Mouse (Mus musculus) layer of hippocampus, adult 11-12 months (tissue): ENCODE results near the gene Nr6a1.
A peak's percentile ranks its signal among the peaks of the same experiment; 100 is the strongest.

Source experiments
- DNase-seq: peaks from one replicate; pipeline ENCODE4 v3.0.0; 2022; ENCODE audit warnings: low spot score

Gene Nr6a1

GRCm38 (mm10) chr2:38781945-38782720, 145.4 kb downstream of the Nr6a1 start:
- DNase-seq, result no peak

DNA sequence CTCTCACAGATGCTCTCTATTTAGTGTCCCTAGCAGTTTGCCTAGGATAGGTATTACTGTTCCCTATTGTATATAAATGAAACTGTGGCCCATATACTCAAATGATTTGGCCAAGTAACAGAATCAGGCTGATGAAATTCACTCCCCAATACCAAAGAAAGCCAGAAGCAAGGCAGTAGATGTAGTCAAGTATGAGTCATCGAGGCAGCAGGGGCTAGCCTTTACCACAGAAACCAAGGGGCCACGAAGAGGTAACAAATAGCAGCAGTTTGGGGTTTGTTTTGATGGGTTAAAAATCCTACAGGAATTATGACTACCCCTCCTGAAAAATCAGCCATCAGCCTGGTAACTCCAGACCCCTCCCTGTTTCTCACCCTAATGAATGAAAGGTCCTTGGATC, 147.5 kb downstream of the Nr6a1 start:
- DNase-seq, result no peak

DNA sequence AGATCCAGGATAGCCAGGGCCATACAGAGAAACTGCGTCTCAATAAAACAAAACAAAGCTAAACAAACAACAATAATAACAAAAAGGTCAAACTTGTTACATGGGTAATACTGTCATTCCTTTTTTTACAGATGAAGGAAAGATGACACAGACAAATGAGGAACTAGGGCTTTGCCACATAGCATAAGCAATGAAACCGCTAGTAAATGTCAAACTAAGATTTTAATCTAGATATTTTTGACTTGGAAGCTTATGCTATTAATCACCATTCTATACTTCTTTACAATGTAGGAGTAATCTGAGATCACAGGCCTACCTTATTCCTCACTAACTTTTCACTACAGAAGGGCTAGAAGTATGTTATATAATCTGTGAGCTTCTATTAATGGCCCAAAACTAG, 150.2 kb downstream of the Nr6a1 start:
- DNase-seq, result no peak

GRCm38 (mm10) chr2:38774936-38775335, 152.6 kb downstream of the Nr6a1 start:
- DNase-seq, result no peak

GRCm38 (mm10) chr2:38771478-38771797, 156.1 kb downstream of the Nr6a1 start:
- DNase-seq, result no peak

- peak; percentile 52 for DNase-seq
These were observed 156.6 kb downstream of the Nr6a1 start for GRCm38 (mm10) chr2:38770772-38771477.

DNA sequence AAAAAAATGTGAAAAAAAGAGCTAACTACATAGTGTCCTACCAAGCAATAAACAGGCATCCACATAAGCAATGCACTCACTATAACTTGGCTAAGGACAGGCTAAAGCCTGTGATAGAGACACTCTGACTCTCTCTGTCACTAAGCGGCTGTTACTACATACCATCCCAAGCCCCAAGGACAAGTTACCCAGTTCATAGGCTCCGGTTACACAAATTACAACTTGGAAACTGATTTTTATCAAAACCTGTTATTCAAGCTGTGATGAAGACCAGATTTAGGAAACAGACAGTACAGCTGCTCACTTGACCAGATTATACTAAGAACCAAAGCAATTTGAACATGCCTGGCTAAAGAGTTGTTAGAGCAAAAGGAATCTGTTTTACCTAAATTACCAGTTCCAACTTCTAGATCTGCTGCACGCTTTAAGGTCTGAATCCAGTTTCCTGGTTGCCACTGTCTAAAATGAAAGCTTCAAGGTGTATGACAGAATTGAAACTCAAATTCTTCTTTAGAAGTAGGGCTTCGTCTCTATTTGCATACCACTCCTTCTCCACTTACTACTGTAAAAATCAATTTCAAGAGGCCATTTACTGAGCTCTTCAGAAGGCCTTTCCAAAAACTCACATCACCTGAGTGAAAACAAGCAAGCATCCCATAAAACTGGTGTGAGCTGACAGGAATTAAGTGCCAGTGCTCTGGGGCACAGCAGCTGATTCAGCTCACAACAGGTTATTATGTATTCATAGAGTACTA, 160.1 kb downstream of the Nr6a1 start:
- DNase-seq, result no peak

DNA sequence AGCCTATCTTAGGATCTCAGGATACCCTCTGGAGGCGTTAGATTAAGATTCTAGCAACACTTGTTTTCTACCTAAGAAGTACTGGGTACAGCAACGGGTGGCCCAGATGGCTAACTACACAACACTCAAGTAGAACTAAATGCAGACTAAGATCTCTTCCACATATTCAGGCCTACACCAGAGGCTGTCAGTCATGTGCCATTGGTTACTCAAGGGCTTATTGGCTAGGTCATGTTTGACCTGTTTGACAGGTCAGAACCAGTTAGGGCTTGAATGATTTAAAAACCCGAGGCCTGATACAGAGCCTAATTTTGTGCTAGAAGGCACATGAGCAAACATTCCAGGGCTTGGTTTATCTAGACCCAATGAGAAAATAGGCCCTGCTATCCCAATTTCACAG, 187.6 kb downstream of the Nr6a1 start:
- DNase-seq, result no peak

DNA sequence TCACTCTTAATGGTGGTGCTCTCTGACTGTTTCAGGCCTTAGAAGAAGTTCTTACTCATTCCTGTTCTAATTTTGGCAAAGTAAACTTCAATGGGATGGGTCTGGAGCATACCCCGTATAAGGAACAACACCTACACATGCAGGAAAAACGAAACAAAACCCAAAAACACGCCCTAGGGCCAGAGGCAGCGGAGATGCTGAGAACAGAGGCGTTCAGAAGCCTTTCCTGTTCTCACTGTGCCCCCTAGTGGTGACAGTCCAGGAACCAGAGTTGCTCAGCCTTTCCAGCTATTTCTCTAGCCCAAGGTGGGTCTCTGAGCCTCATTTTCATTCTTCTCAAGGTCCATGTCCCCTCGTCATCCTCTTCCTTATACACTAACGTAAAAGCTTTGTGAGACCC, 188.1 kb downstream of the Nr6a1 start:
- peak; percentile 84 for DNase-seq

GRCm38 (mm10) chr2:38738601-38739301, 188.7 kb downstream of the Nr6a1 start:
- no peak for DNase-seq

DNA sequence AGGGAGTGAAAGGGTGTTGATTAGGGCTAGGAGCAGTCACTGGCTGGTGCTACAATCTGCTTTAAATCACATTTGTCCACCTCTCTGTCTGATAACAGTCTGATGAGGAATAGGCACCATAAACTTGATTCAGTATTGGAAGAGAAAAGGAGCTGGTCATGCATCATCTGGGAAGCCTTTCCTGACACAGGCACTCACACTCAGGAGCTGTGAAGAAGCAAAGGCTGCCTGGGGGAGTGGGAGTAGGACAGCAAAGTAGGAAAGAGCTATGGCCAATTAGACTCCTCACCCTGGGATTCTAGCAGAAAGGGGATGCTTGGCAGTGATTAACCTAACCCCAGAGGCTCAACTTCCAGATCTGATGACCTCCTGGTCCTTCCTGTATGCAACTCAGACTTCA, 191.7 kb downstream of the Nr6a1 start:
- DNase-seq, result no peak

DNA sequence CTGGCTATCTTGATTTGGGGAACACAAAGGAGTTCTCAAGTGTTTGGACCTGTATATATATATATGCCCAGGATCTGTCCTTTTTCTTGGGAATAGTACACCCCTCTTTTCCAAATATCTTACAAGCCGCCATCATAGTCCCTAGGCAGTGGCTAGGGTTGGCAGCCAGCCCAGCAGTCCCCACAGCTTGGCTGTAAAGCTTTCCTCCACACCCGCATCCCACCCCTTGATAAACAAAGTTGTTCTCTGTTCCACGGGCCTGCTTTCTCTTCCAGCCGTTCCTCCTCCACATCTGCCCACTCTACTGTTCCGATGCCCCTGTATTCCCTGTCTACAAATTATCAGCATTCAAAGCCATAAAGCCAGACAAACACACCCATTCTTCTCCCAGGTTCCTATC, 192.8 kb downstream of the Nr6a1 start:
- DNase-seq, result no peak

DNA sequence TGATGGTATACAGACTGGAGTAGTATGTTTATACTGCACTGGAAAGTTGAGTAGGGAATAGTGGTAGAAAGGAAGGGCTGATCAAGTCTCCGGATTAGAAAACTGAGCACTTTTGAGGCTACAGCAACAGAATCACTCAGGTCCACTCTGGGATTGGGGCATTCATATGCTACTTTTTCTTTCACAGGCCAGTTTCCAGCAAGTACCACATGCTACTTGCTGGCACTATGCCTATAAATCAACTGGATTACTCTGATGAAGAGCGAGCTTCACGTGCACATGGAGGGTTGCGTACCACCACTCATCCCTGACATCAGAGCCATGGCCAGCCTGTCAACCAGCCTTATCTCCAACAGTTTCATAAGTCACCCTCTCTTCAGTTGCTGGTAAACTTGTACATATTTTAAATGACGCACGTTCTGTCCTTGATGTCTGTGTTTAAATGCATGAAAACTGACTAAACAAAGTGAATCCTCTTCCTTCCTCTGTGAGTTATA, 197.1 kb downstream of the Nr6a1 start:
- no peak for DNase-seq

DNA sequence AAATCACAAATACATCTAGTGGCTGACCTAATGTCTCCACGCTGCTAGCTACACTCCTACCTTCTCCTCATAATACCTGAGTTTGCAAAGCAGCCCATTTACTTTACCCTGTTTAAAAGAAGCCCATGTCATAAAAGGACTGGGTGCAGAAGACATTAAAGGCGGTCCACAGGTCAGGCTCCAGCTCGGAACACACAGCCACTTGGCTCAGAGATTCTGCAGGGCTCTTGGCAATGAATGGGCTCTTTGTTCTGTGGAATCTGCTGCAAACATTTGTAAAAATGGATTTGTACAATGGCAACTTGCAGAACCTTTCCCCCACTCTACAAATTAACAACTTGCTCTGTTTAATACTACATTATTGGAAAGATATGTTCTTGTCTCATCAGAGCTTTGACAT, 202.1 kb downstream of the Nr6a1 start:
- DNase-seq, result no peak

GRCm38 (mm10) chr2:38723378-38723777, 204.1 kb downstream of the Nr6a1 start:
- no peak for DNase-seq

DNA sequence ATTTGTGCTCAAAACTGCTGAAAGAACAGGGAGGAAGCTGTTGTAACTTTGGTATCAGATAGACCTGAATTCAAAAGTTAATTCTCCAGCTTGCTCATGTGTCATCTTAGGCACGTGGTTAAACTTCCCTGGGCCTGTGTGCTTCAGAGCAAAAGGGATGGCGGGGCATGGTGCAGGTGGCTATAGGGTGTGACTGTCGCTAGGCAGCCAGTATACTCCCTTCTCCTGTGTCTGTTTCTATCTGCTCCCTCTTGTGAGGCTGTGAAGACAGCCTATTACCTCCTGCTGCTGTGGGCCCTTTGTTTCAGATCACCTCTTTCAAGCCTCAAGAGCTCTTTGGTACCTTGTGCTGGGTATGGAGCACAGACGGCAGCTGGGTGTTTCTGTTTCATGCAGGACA, 205.4 kb downstream of the Nr6a1 start:
- DNase-seq, result no peak

DNA sequence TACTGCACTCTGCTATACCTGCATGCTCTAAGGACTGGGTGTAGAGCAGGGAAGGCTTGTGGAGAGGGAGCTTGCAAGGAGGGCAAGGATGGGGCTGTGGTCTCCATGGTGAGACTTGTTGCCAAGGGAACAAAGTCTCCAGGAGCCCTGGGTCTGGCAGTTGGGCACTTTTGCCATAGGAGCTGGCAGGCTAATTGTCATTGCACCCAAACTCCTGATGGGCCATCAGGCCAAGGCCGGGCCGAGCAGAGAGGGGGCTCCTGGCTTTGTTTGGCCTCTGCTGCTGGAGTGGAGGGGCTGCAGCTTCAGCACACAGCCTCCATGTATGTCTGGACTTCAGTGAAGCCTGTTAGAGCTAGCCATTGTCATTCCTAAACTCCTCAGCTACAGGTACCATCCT, 206.8 kb downstream of the Nr6a1 start:
- no peak for DNase-seq

DNA sequence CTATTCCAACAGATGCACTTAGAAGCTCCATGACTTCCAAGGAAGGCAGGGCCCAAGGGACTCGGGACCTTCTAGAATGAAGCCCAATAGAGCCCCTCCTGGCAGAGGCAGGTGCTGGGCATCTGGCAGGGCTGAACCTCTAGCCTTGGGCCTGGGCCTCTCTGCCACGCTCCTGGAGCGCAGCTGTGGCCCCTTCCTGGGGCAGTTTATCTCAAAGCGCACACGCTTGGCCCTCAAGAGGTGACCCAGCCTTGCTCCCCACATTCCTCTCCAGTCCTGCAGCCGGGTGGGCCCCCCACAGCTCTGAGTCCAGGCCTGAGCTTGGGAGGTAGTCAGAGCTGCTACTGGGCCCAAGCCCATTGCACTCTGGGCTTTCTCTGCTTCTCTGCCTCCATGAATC, 208.1 kb downstream of the Nr6a1 start:
- no peak for DNase-seq

GRCm38 (mm10) chr2:38718676-38719075, 208.8 kb downstream of the Nr6a1 start:
- no peak for DNase-seq

GRCm38 (mm10) chr2:38717436-38717835, 210.1 kb downstream of the Nr6a1 start:
- DNase-seq, result no peak

DNA sequence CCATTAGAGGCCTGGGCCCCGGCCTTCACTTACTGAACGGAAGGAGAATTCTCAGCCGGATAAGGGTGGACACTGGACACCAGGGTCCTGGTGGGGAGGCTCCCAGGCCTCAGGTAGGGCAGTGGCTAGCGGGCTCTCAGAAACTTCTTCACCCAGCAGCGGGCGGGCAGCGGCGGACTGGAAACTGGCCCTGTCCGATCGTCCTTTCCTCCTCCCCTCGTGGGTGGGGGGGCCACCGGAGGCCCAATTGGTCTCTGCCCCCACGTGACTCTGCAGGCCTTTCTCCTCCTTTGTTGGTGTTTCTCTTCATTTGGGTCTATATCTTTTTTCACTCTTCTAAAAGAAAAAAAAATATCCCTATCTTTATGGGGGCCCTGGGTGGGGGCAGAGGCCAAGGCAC, 213.2 kb downstream of the Nr6a1 start, which contains the start of gene Nr5a1:
Nr5a1 (minus strand) TSS at position 219 of the 400 bp plus-strand sequence.
- no peak for DNase-seq

DNA sequence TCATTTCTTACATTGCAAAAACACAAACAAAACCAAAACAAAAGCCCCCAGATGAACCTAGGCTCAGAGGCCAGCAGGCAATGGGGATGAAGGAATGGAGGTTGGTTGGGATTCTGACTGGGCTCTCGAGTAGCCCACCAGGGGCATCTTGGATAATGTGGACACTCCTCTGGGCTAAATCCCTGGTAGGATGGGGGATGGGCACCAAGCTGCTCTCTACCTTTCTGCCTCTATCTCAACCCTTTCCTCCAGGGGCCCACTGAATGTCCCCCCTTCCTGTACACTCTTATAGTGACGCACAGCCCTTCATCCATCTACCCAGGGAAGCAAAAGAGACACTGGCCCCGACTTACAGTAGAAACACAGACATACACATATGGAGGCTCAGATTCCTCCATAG, 213.9 kb downstream of the Nr6a1 start:
- DNase-seq, result no peak
